Mouse (Mus musculus) liver, embryonic 16.5 days (tissue): Measurements from ENCODE around the gene Btbd9. TPM values are rescaled to one million over a fixed set of nuclear protein-coding genes. Genes with fewer than 3 reads are reported as not detected.
A peak's percentile ranks its signal among the peaks of the same experiment; 100 is the strongest.
"Not testable (repeated sequence)": the region's sequence is repeated elsewhere in the genome, so short reads cannot be mapped to it uniquely, and the experiment has no call there.

Experiments used
- ATAC-seq: fragments of 200-750 bp; cut with Nextera tagmentation; 2 replicates; pipeline ENCODE4 v1.8.0; 2017; ENCODE audit warnings: low read depth, mild to moderate bottlenecking, moderate number of reproducible peaks, moderate library complexity
- H3K27ac ChIP-seq: fragments of 300-500 bp; sonication (generic); 2 replicates; pipeline ENCODE4 v1.5.1; 2014; ENCODE audit warnings: mild to moderate bottlenecking, low read length
- H3K27me3 ChIP-seq: fragments of 300-500 bp; sonication (generic); 2 replicates; pipeline ENCODE4 v1.6.1; 2014; ENCODE audit warnings: low read depth, low read length, mixed read lengths; ENCODE audit not compliant: control insufficient read depth, insufficient read depth
- H3K36me3 ChIP-seq: fragments of 300-500 bp; sonication (generic); 2 replicates; pipeline ENCODE4 v1.6.1; 2014; ENCODE audit warnings: mild to moderate bottlenecking; ENCODE audit not compliant: control insufficient read depth, insufficient read depth
- H3K4me1 ChIP-seq: fragments of 300-500 bp; sonication (generic); 2 replicates; pipeline ENCODE4 v1.6.1; 2014; ENCODE audit warnings: low read depth, low read length, mixed read lengths; ENCODE audit not compliant: control insufficient read depth
- H3K4me2 ChIP-seq: fragments of 300-500 bp; sonication (generic); 2 replicates; pipeline ENCODE4 v1.6.1; 2014; ENCODE audit warnings: low read depth, low read length, mixed read lengths
- H3K4me3 ChIP-seq: fragments of 300-500 bp; sonication (generic); 2 replicates; pipeline ENCODE4 v1.5.1; 2014; ENCODE audit warnings: low read depth, mild to moderate bottlenecking, low read length
- H3K9ac ChIP-seq: fragments of 300-500 bp; sonication (generic); 2 replicates; pipeline ENCODE4 v1.6.1; 2014; ENCODE audit warnings: low read depth, low read length
- H3K9me3 ChIP-seq: fragments of 300-500 bp; sonication (generic); replicated peaks from 2 replicates; pipeline ENCODE4 v1.6.1; 2016; ENCODE audit warnings: low read length; ENCODE audit not compliant: control insufficient read depth
- WGBS: fragments of 180-500 bp; shearing (Covaris S2); extraction: QIAGEN DNeasy Blood & Tissue Kit; methylation state at CpG from one replicate; pipeline ENCODE4 v1.1.7; 2014; ENCODE audit not compliant: insufficient replicate concordance; 5-methylcytosine and 5-hydroxymethylcytosine counted together
- polyA plus RNA-seq: library from polyadenylated mRNA; unstranded; fragments of >200 nt; fragmentation: Nextera tagmentation; extraction: Ambion mirVana; gene quantifications from 2 replicates; pipeline ENCODE4 v1.2.1, GENCODE M21; 2015

The Btbd9 gene
- 13.2 and 14.3 TPM in 2 replicates for polyA plus RNA-seq

DNA sequence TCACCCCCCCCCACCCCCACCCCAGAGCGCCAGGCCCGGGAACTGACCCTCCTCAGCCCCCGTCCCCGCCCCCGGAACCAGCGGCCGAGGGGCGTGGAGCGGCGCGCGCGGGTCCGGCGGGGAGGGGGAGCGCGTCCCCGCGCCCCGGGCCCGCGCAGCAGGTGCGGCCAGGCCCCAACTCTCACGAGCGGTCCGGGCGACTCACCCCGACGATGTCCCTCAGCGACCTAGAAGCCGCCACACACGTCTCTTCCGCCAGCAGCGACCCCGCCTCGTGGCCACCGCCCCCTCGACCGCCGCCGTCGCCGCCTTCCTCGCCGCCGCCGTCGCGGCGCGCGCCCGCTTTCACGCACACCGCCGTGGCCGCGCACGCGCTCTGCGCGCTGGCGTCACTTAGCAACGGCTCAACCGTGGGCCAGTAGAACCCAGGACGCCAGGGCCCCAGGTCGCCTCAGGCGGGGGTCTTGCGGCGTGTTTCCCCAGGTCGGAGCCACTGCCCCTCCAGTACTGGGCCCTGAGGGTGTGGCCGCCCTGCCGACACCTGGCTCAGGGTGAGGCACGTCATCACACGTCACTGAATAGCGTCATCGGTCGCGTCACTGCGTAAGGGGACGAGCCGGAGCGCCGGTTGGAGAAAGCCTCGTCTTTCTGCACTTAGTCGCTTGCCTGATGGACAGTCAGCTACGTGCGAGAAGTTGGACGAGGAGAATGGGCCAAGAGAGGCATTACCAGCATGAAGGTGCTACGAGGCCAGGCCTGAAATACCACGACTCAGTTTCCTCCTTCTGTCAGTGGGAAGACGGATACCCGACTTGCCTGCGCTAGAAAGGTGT is at the start of gene Btbd9:
Btbd9 (minus strand) TSS at position 548 of the 833 bp plus-strand sequence.
- H3K9ac ChIP-seq = peak within 1 kb of the TSS; percentile 78
- H3K4me2 ChIP-seq = peak within 1 kb of the TSS; percentile 92
- ATAC-seq = peak; percentile 91
- peak within 1 kb of the TSS; percentile 86 for H3K4me3 ChIP-seq
- H3K4me1 ChIP-seq = peaks cover 22% of the 10 kb centered on the region
- H3K36me3 ChIP-seq = no peaks in the 10 kb centered on the region
- WGBS = under 1% methylated on average over 80 of the region's 94 CpGs
- H3K9me3 ChIP-seq = no peaks in the 10 kb centered on the region
- H3K27me3 ChIP-seq = no peaks in the 10 kb centered on the region
- H3K27ac ChIP-seq = peak within 1 kb of the TSS; percentile 87

DNA sequence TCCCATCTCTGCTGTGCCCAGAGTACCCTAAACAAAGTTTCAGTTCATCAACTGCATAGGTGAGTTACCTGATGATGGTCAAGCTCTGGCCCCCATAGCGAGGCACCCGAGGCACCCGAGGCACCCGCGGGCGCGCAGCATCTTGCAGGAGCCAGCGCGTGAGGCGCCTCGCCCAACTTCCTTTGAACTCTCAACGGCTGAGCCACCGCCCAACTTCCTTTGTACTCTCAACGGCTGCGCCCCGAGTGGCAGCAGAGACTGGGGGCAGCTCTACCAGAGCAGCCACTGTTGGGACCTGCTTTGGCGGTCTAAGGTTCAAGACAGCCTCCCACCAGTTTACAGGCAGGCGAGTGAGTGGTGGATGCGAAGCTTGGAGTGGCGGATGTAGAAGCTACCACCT is 47.8 kb upstream of the Btbd9 start, which contains the start of gene Dnah8:
Dnah8 (plus strand) TSS at position 223 of the 400 bp plus-strand sequence.
- WGBS = no CpG with 5 or more reads among the region's 20 CpGs
- H3K9ac ChIP-seq, H3K4me1 ChIP-seq, H3K27ac ChIP-seq, H3K27me3 ChIP-seq, H3K4me3 ChIP-seq, H3K4me2 ChIP-seq, H3K36me3 ChIP-seq, H3K9me3 ChIP-seq: not testable (repeated sequence)
- peak; percentile 32; the same call in 1 of the 2 replicates for ATAC-seq

DNA sequence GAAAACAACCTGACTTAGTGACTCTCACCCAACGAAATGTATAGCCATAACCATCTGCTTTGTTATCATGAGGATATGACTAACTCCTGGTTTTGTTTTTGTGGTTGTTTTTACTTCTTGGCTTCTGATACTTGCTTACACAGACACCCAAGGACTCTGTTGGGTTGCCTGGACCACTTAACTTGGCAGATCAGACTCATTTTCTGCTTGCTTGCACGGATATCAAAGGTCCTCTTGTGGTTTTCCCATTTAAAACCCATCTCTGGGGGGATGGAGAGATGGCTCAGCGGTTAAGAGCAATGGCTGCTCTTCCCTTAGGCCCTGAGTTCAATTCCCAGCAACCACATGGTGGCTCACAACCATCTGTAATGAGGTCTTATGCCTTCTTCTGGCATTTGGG is 46.9 kb upstream of the Btbd9 start:
- Histone ChIP-seq H3K36me3 (no peaks in the 10 kb centered on the region), H3K9ac (no peak overlapping the region), H3K27me3 (no peaks in the 10 kb centered on the region), H3K4me1 (peaks cover 5% of the 10 kb centered on the region; the same call in 1 of the 2 replicates), H3K9me3 (no peaks in the 10 kb centered on the region), H3K4me2 (no peak overlapping the region), H3K4me3 (no peak overlapping the region), H3K27ac (no peak overlapping the region)
- no peak for ATAC-seq
- WGBS = 57% methylated on average over 3 of the region's 3 CpGs

DNA sequence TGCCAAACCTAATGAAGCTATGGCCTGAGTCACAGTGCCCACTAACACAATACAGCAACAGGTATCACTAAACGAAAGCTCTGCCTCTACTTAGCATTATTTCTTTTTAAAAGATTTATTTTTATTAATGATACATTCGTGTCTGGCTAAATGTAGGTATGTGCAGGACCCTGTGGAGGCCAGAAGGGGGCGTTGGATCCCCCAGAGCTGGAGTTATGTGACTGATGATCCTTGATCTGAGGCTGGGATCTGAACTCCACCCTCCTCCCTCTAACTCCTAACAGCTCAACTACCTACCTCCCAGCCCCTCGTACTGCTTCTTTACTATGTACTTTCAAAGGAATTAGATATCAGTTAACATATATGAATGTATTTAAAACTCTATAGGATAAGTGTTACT is 45.2 kb upstream of the Btbd9 start:
- 62% methylated on average over 4 of the region's 4 CpGs for WGBS
- no peak overlapping the region for H3K4me2 ChIP-seq

DNA sequence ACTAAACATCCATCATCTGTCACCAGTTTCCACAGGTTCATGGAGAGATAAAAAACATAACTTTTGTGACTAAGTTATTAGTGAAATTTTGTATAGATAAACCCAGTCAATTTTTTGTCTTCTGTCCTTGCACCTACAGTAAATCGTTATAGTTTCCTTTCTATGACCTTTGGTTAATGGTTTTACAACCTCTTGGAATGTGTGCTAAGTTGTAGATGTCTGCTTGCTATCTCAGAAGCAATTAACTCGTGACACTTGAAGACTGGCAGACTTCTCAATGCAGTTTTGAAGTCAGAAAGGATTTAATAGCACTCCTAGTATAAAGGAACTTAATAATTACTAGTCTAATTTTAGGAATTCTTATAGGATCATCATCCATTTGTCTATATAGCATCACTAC is 44.3 kb upstream of the Btbd9 start:
- ATAC-seq = no peak
- H3K9me3 ChIP-seq = no peaks in the 10 kb centered on the region
- no peaks in the 10 kb centered on the region for H3K27me3 ChIP-seq
- H3K4me1 ChIP-seq = peaks cover 18% of the 10 kb centered on the region
- no peak overlapping the region for H3K9ac ChIP-seq
- H3K36me3 ChIP-seq = no peaks in the 10 kb centered on the region
- H3K4me2 ChIP-seq = no peak overlapping the region
- no peak overlapping the region for H3K27ac ChIP-seq
- WGBS = 34% methylated on average over 2 of the region's 2 CpGs
- no peak overlapping the region for H3K4me3 ChIP-seq

More for the DNA sequence above, 45.2 kb upstream of the Btbd9 start:
- Histone ChIP-seq H3K4me1 (peaks cover 12% of the 10 kb centered on the region), H3K9ac (no peak overlapping the region), H3K36me3 (no peaks in the 10 kb centered on the region), H3K4me3 (no peak overlapping the region), H3K27ac (no peak overlapping the region), H3K9me3 (no peaks in the 10 kb centered on the region), H3K27me3 (no peaks in the 10 kb centered on the region)
- no peak for ATAC-seq

DNA sequence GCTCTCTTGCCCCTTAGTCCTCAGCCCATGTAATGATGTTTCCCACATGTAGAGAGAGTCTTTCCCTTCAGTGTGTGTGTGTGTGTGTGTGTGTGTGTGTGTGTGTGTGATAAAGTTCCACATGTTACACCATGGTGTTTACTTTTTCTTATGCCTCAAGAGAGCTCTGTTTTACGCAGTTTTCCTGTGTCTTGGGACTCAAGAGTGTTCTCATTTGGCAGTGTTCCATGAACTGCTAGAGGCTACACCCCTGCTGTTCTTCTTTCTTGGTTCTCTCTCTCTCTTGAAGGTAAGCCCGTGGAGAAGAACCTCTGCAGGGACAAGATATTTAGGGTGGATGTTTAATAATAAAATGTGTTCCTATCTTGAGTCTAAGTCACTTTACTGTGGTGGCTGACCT is 42.9 kb upstream of the Btbd9 start:
- peak overlapping the region; percentile 31; the same call in 1 of the 2 replicates for H3K27ac ChIP-seq
- H3K4me2 ChIP-seq = no peak overlapping the region
- no peaks in the 10 kb centered on the region for H3K9me3 ChIP-seq
- no peaks in the 10 kb centered on the region for H3K27me3 ChIP-seq
- H3K4me3 ChIP-seq = no peak overlapping the region
- 49% methylated on average over 2 of the region's 2 CpGs for WGBS
- no peaks in the 10 kb centered on the region for H3K36me3 ChIP-seq
- H3K9ac ChIP-seq = no peak overlapping the region
- H3K4me1 ChIP-seq = peaks cover 27% of the 10 kb centered on the region
- no peak for ATAC-seq

DNA sequence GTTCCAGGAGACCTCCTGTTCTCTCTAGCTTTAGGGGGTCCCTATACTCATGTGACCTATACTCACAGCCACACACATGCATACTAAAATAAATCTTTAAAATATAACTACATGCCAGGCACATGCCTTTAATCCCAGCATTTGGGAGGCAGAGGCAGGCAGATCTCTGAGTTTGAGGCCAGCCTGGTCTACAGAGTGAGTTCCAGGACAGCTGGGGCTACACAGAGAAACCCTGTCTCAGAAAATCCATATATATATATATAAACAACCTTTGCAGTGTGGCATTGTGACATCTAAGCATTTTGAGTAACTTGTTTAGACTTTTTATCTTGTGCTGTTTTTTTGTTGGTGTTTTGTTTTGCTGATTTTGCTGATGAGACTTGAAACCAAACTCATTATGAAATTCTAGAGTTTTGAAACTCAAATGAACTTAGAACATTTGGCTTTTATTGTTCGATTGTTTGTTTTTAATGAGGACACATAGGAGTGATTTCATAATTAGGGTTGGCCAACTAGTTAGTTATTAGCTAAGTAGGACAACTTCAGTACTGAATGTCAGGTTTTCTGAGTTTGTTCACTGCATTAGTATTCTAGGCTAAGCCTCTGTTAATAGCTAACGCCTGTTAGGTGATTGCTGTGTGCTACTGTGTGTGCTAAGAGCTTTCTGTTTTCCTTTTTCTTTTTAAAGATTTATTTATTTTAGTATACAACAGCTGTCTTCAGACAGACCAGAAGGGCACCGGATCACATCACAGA is 42.0 kb upstream of the Btbd9 start:
- H3K36me3 ChIP-seq = no peaks in the 10 kb centered on the region
- H3K4me3 ChIP-seq = no peak overlapping the region
- WGBS = 73% methylated on average over 3 of the region's 3 CpGs
- no peaks in the 10 kb centered on the region for H3K9me3 ChIP-seq
- no peaks in the 10 kb centered on the region for H3K27me3 ChIP-seq
- no peak overlapping the region for H3K27ac ChIP-seq
- peaks cover 33% of the 10 kb centered on the region for H3K4me1 ChIP-seq
- H3K9ac ChIP-seq = no peak overlapping the region
- ATAC-seq = peak; percentile 24; the same call in 1 of the 2 replicates
- no peak overlapping the region for H3K4me2 ChIP-seq

DNA sequence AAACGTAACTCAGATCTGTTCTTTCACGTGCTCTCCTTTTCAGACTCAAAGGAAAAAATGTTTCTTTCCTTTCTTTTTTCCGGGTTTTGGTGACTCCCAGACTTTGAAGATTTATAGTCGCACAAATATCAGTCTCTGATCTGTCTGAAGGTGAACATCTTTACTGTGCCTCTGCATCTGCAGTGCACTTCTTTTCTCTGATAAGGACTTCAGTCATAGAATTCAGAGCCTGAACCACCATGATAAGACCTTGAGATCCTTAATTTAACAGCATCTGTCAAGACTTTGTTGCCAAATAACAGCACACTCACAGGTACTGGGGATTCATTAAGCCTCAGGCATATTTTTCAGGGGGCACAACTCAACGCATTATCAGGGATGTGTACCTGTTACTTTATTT is 39.9 kb upstream of the Btbd9 start:
- ATAC-seq = peak; percentile 25
- H3K9me3 ChIP-seq = no peaks in the 10 kb centered on the region
- peak overlapping the region; percentile 66 for H3K27ac ChIP-seq
- no peaks in the 10 kb centered on the region for H3K27me3 ChIP-seq
- H3K9ac ChIP-seq = no peak overlapping the region
- no peak overlapping the region for H3K4me3 ChIP-seq
- H3K4me2 ChIP-seq = no peak overlapping the region
- WGBS = 39% methylated on average over 5 of the region's 5 CpGs
- H3K4me1 ChIP-seq = peaks cover 40% of the 10 kb centered on the region
- no peaks in the 10 kb centered on the region for H3K36me3 ChIP-seq

DNA sequence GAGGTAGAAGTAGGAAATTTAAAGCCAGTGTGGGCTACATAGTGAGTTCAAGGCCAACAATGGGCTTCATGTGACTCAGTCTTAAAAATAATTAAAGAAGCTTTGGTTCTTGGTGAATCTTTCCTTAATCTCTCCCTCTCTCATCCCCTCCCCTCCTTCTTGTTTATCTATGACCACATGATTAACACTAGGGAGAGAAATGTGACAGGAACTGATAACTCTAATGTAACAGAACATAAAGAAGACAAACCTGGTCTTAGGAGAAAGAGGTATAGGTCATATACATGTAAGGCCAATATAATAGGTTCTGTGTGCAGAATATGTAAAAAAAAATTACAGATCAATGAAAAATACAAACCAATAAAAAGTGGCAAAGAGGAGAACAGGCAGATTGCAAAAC is 37.1 kb upstream of the Btbd9 start:
- H3K4me1 ChIP-seq = peaks cover 58% of the 10 kb centered on the region
- no peaks in the 10 kb centered on the region for H3K9me3 ChIP-seq
- no peaks in the 10 kb centered on the region for H3K27me3 ChIP-seq
- peak overlapping the region; percentile 8; the same call in 1 of the 2 replicates for H3K9ac ChIP-seq
- H3K27ac ChIP-seq = peak overlapping the region; percentile 84
- H3K4me2 ChIP-seq = peak overlapping the region; percentile 43
- peak overlapping the region; percentile 82; the same call in 1 of the 2 replicates for H3K4me3 ChIP-seq
- peak; percentile 28 for ATAC-seq
- no peaks in the 10 kb centered on the region for H3K36me3 ChIP-seq
